Mouse (Mus musculus) left cerebral cortex, adult 9 months (tissue): Measurements from ENCODE around the gene Arhgap15.

Experiments used
- DNase-seq, 2 experiments: peaks; one replicate each; pipeline ENCODE4 v3.0.0; 2022; ENCODE audit warnings: low spot score in 2 of 2

Arhgap15 gene

DNA sequence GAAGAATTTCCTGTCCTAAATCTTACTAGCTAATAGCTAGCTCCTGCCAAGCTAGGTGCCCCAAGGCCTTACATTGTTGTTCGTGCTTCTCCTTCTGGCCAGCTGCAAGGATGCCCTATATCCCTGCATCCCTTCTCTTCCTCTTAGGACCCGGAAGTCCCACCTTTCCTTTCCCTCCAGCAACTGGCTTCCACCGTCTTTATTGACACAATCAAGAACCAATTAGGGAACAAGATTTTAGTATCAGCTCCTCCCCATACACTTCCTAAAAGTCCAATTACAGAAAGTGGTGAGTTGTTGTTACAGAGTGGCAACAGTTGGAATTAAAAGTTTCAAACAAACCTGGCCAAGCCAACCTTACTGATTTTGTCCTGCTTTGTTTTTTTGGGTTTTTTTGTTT is 183.1 kb downstream of the Arhgap15 start:
- DNase-seq = no peak

- DNase-seq = no peak
These were observed 190.6 kb downstream of the Arhgap15 start for GRCm38 (mm10) chr2:43939196-43939595.

DNA sequence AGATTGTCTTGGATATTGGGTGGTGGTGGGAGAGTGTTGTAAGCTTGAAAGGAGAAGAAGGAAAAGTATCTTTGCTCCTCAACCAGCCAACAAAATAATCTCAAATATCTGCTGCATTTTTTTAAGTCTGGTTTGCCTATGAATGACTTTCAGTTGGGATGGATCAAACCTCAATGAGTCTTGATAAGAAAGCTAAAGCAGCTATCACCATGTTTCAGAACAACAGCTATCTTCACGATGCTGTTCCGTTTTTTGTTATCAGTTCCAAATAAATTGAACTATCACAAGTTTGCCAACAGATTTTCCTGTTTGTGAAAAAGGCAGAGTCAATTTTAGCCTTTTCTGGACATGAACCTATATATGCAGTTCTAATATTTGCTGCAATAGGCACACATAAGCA is 197.1 kb downstream of the Arhgap15 start:
- no peak for DNase-seq

DNA sequence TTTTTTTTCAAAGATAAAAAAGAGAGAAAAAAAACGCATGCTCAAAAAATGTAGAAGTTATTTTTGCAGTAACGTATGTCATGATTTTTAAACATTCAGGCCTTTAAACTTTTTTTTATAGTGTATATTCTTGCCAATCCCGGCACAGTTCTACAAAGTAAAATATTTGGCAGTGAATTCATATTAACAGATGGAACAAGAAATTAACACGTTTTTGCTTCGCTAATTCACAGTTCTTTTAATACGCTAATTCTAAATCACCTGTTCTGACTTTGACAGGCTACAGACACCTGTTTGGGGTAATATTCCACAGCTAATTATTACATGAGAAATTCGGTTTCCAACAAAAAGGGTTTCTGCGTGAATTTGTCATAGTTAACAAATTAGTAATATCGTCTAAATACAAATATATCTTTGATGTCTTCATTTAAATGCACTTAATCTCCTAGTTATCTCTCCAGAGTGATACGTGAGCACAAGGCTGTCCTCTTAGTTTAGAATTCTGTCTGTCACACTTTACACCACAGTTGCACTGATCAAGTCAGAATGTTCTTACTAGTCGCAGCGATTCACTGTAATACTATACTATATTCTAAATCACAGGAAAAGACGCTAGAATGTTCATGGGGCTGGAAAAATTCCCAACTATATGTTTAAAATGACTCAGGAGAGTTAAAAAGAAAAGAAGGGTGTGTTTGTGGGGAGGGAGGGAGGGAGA is 201.3 kb downstream of the Arhgap15 start:
- DNase-seq = no peak

GRCm38 (mm10) chr2:43950741-43951140 is 202.1 kb downstream of the Arhgap15 start:
- DNase-seq = no peak

- DNase-seq = no peak
These were observed 210.6 kb downstream of the Arhgap15 start for GRCm38 (mm10) chr2:43959189-43959588.

- no peak for DNase-seq
These were observed 213.8 kb downstream of the Arhgap15 start for GRCm38 (mm10) chr2:43962466-43962865.

GRCm38 (mm10) chr2:43968581-43968980 is 220.0 kb downstream of the Arhgap15 start:
- no peak for DNase-seq

DNA sequence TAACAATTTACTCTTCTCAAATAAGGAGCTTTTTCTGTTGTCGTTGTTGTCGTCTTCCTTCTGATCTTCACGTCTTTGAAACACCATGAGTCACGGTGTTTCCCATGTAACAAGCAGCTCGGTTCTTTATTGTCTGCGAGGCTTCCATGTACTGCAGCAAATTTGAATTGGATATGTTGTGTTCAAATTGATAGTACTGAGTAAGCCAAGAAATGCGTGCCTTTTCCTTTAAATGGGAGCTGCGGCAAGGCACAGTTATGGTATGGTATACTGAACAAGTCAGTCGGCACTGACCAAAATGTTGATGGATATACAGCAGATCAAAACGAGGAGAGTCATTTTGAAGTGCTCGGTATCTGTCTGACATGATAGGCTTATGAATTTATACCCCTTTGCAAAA is 229.1 kb downstream of the Arhgap15 start:
- no peak for DNase-seq

- peak; percentile 42 to 47 for DNase-seq
These were observed 229.8 kb downstream of the Arhgap15 start for GRCm38 (mm10) chr2:43978177-43979013.

GRCm38 (mm10) chr2:43986066-43986465 is 237.4 kb downstream of the Arhgap15 start:
- no peak for DNase-seq

GRCm38 (mm10) chr2:43987919-43988318 is 239.3 kb downstream of the Arhgap15 start:
- no peak for DNase-seq

- peak; percentile 66 to 83 for DNase-seq
These were observed 241.2 kb downstream of the Arhgap15 start for GRCm38 (mm10) chr2:43989850-43990249.

GRCm38 (mm10) chr2:43992510-43992909 is 243.9 kb downstream of the Arhgap15 start:
- DNase-seq = no peak

DNA sequence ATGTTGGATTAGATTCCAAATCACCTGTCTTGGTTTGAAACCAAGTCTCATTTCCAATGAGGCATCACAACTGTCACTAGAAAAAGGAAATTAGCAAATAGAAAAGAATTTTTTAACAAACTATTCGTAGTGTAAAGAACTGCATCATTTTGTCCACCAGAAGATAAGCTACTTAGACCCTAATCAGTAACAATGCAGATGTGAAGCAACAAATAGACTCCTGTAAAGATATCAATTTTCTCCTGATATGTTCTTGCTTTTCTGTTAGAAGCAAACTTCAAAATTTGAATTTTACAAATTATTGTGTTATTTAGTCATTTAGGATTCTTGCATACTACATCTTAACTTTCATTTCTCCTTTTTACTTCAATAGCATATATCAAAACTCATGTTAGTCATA is 253.8 kb downstream of the Arhgap15 start:
- no peak for DNase-seq

- DNase-seq = no peak
These were observed 261.6 kb downstream of the Arhgap15 start for GRCm38 (mm10) chr2:44010249-44010648.

DNA sequence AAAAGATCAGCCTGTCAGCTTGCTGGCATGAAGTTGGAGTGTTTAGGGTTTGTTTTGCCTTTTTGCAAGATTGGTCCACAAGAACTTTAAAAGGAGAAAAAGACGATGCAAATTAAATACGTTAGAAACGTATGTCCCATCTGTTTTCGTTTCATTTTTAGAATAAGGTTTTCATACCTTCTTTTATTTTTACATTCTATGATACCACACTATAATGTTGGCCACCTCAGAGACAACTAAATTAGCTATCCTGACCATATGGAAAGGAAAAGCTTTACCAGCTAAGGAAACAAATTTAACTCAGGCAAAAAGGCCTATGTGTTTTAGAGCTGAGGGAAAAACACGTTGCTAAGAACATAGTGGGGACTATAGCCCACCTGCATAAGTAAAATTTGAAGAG is 264.8 kb downstream of the Arhgap15 start:
- DNase-seq = peak in 1 of 2 experiments; percentile 22

- DNase-seq = no peak
These were observed 268.1 kb downstream of the Arhgap15 start for GRCm38 (mm10) chr2:44016720-44017119.

DNA sequence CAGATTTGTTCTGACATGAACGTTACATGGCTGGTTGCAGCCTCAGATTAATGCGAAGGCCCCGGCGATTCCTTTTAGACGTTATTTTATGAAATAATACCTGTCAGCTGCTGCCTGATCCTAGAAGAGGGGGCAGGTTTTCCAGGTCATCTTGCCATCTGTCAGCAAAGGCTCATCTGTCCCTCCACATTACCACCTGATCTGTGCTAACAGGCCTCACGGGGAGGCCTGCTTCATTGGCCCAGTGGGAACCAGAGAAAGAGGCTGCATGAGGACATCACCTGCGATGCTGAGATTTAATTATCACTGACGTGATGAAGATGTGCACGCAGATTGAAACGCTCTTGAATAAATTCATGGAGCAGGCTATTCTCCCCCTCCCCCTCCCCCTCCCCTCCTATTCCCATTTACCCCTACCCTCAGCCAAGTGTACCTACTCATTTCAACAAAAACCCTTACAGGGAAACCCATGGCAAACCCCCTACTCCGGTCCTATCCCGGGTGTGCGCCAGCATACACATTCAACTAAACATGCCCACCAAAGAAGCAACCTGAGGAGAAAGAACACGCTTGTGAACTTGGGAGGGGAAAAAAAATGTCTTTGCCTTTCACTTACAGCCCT is 268.9 kb downstream of the Arhgap15 start:
- DNase-seq = no peak

- no peak for DNase-seq
These were observed 269.4 kb downstream of the Arhgap15 start for GRCm38 (mm10) chr2:44018033-44018432.

DNA sequence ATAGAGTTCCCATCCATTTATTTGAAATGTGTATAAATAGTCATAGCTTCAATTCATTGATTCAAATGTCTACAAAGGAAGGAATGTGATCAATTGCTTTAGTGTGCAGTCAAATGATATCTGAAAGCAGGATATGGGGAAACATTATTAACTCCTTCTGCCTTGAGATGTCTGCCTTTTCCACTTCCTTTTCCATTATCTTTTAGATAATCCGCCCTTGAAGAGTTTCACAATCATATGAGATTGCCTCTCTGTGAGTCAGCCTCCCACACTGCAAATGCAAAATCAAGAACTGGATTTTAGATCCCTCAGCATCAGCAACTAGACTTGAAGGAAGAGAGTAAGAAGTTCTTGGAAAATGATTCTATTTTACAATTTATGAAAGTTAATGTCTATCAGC is 276.1 kb downstream of the Arhgap15 start:
- DNase-seq = no peak

GRCm38 (mm10) chr2:44029035-44029715 is 280.6 kb downstream of the Arhgap15 start:
- peak in 1 of 2 experiments; percentile 36 for DNase-seq
